Mouse (Mus musculus) spleen, adult 2 months (tissue): Measurements from ENCODE around the gene Rit1. TPM values are rescaled to one million over a fixed set of nuclear protein-coding genes. Genes with fewer than 3 reads are reported as not detected.
A peak's percentile ranks its signal among the peaks of the same experiment; 100 is the strongest.

Experiments used
- DNase-seq, 2 experiments: peaks; one replicate each; pipeline versions ENCODE4 v3.0.0 to v3.0.0-alpha.2; 2012 to 2021; ENCODE audit warnings: low spot score in 2 of 2, low read depth in 1 of 2
- H3K27ac ChIP-seq: fragments of 200-500 bp; 2 replicates; pipeline ENCODE4 v1.5.1; 2012; ENCODE audit warnings: low read length, inconsistent platforms; ENCODE audit not compliant: insufficient read depth
- H3K27me3 ChIP-seq: fragments of 200-500 bp; 2 replicates; pipeline ENCODE4 v1.6.1; 2012; ENCODE audit warnings: mild to moderate bottlenecking, moderate library complexity, low read length, inconsistent platforms; ENCODE audit not compliant: control insufficient read depth, insufficient read depth
- H3K36me3 ChIP-seq: fragments of 200-500 bp; 2 replicates; pipeline ENCODE4 v1.6.1; 2012; ENCODE audit warnings: mild to moderate bottlenecking, low read length, inconsistent platforms; ENCODE audit not compliant: control insufficient read depth, insufficient read depth
- H3K4me1 ChIP-seq: fragments of 200-500 bp; 2 replicates; pipeline ENCODE4 v1.6.1; 2011; ENCODE audit warnings: inconsistent platforms; ENCODE audit not compliant: control insufficient read depth, insufficient read depth, insufficient read length
- H3K4me3 ChIP-seq: fragments of 200-500 bp; 2 replicates; pipeline ENCODE4 v1.5.1; 2011; ENCODE audit warnings: mild to moderate bottlenecking, inconsistent platforms; ENCODE audit not compliant: insufficient read depth, insufficient read length; ENCODE audit errors: extremely low read depth
- CTCF ChIP-seq: fragments of 200-500 bp; IDR thresholded peaks from 2 replicates; pipeline ENCODE4 v1.5.1; 2011; ENCODE audit warnings: mild to moderate bottlenecking, inconsistent platforms; ENCODE audit not compliant: insufficient read depth, insufficient read length, insufficient replicate concordance; ENCODE audit errors: extremely low read depth
- POLR2A ChIP-seq: fragments of 200-500 bp; IDR thresholded peaks from 2 replicates; pipeline ENCODE4 v1.6.1; 2011; ENCODE audit warnings: low read depth, low read length, inconsistent platforms
- WGBS: fragments of 180-500 bp; shearing (Covaris S2); methylation state at CpG from one replicate; pipeline ENCODE4 v1.1.7; 2018; 5-methylcytosine and 5-hydroxymethylcytosine counted together
- polyA plus RNA-seq: library from polyadenylated mRNA; depleted of rRNA; stranded (reverse); fragments of >200 nt; gene quantifications from 2 replicates; pipeline ENCODE4 v1.2.3, GENCODE M21; 2012; rRNA removed

Rit1 gene
- polyA plus RNA-seq: 28.3 and 32.9 TPM in 2 replicates

GRCm38 (mm10) chr3:88716399-88717197 is at the start of gene Rit1:
Rit1 (plus strand) TSS chr3:88716838.
- 1% methylated on average over 27 of the region's 27 CpGs for WGBS
- H3K27ac ChIP-seq: peak within 1 kb of the TSS; percentile 38
- no peak for TF ChIP-seq CTCF
- TF ChIP-seq POLR2A: peak; percentile 52; the same call in 1 of the 2 replicates
- no peaks in the 10 kb centered on the region for H3K27me3 ChIP-seq
- peak within 1 kb of the TSS; percentile 73 for H3K4me3 ChIP-seq
- DNase-seq: peak; percentile 69 to 80
- H3K4me1 ChIP-seq: 0 out of 2 replicates have a peak, but pooled peaks cover 3% of the 10 kb centered on the region
- H3K36me3 ChIP-seq: peaks cover 15% of the 10 kb centered on the region

- DNase-seq: peak; percentile 52 to 56
- Histone ChIP-seq H3K27ac (no peak overlapping the region), H3K4me1 (no peaks in the 10 kb centered on the region), H3K27me3 (no peaks in the 10 kb centered on the region), H3K36me3 (no peaks in the 10 kb centered on the region), H3K4me3 (no peak overlapping the region)
- 7% methylated on average over 11 of the region's 11 CpGs for WGBS
- TF ChIP-seq CTCF (peak; percentile 71; the same call in 1 of the 2 replicates), POLR2A (no peak)
Observed at GRCm38 (mm10) chr3:88677399-88677798, 39.2 kb upstream of the Rit1 start.

GRCm38 (mm10) chr3:88683814-88684213 is 32.8 kb upstream of the Rit1 start:
- no peak overlapping the region for H3K4me3 ChIP-seq
- 90% methylated on average over 2 of the region's 2 CpGs for WGBS
- H3K27me3 ChIP-seq: no peaks in the 10 kb centered on the region
- no peak for DNase-seq
- TF ChIP-seq POLR2A (no peak), CTCF (no peak)
- H3K4me1 ChIP-seq: peaks cover 8% of the 10 kb centered on the region; the same call in 1 of the 2 replicates
- no peaks in the 10 kb centered on the region; the same call in none of the 2 replicates for H3K36me3 ChIP-seq
- H3K27ac ChIP-seq: no peak overlapping the region

- TF ChIP-seq POLR2A (no peak), CTCF (no peak)
- DNase-seq: no peak
- H3K4me1 ChIP-seq: peaks cover 8% of the 10 kb centered on the region; the same call in 1 of the 2 replicates
- WGBS: 52% methylated on average over 8 of the region's 8 CpGs
- peaks cover 3% of the 10 kb centered on the region for H3K36me3 ChIP-seq
- H3K4me3 ChIP-seq: peak overlapping the region; percentile 87; the same call in 1 of the 2 replicates
- no peaks in the 10 kb centered on the region for H3K27me3 ChIP-seq
- H3K27ac ChIP-seq: peak overlapping the region; percentile 96; the same call in 1 of the 2 replicates
Observed at GRCm38 (mm10) chr3:88684236-88684979, 32.2 kb upstream of the Rit1 start.

- Histone ChIP-seq H3K4me1 (peaks cover 8% of the 10 kb centered on the region; the same call in 1 of the 2 replicates), H3K36me3 (peaks cover 10% of the 10 kb centered on the region), H3K4me3 (peak within 1 kb of the TSS; percentile 87), H3K27ac (peak within 1 kb of the TSS; percentile 96), H3K27me3 (no peaks in the 10 kb centered on the region)
- peak; percentile 94 to 96 for DNase-seq
- TF ChIP-seq CTCF (no peak), POLR2A (peak; percentile 88)
- under 1% methylated on average over 47 of the region's 47 CpGs for WGBS
Observed at GRCm38 (mm10) chr3:88684980-88685941, 31.4 kb upstream of the Rit1 start, which contains the start of gene Khdc4. Khdc4 (plus strand) TSS chr3:88685803.
